Mouse (Mus musculus): ENCODE results near the gene Vmn1r237. TPM values are rescaled to one million over a fixed set of nuclear protein-coding genes. Genes with fewer than 3 reads are reported as not detected.

The Vmn1r237 gene
- polyA plus RNA-seq (2012; rRNA removed) (not detected in 2 replicates), polyA plus RNA-seq (2014; fragmentation: Nextera tagmentation; extraction: Ambion mirVana) (not detected in 2 replicates)

- ATAC-seq (ENCODE audit: low FRiP score, low read depth) (no peak), DNase-seq (ENCODE audit: low spot score) (no peak)
- no peak within 1 kb of the TSS for H3K4me2 ChIP-seq (replicated peaks; ENCODE audit: low read depth, low read length, severe bottlenecking)
- no peaks in the 10 kb centered on the region for H3K4me1 ChIP-seq (ENCODE audit: control insufficient read depth, insufficient read depth, low read length)
- no peak within 1 kb of the TSS for H3K4me3 ChIP-seq (replicated peaks; ENCODE audit: low read length)
- H3K9ac ChIP-seq (ENCODE audit: low read depth, low read length, severe bottlenecking): no peak within 1 kb of the TSS
- H3K27me3 ChIP-seq (ENCODE audit: control insufficient read depth, insufficient read depth, low read length): no peaks in the 10 kb centered on the region
- H3K9me3 ChIP-seq (ENCODE audit: control insufficient read depth, low read length): no peaks in the 10 kb centered on the region
- no peak for TF ChIP-seq POLR2A (IDR thresholded peaks at IDR 0.05; ENCODE audit: borderline replicate concordance, extremely low read depth, insufficient read depth, insufficient read length)
- H3K27ac ChIP-seq (replicated peaks; ENCODE audit: low read depth, low read length): no peak within 1 kb of the TSS
- no peaks in the 10 kb centered on the region for H3K36me3 ChIP-seq (ENCODE audit: control insufficient read depth, insufficient read depth, low read length)
Observed at GRCm38 (mm10) chr17:21311565-21311964, at the start of gene Vmn1r237. Vmn1r237 (plus strand) TSS chr17:21311865.

DNA sequence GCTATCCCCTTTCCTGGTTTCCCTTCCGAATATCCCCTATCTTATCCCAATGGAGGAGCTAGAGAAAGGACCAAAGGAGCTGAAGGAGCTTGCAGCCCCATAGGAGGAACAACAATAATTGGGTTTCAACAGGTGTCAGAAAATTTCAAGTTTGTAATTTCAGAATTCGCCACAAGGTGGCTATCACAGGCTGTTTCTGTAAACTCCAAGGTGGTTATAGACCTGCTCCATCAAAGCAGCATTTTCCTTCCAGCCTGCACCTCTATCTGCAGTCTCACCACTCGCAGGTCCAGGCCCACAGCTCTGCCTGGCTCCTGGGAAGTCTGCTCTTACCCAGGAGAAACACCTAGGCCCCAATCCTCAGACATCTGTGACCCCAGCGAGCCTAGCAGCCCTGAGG is 39.6 kb upstream of the Vmn1r237 start:
- DNase-seq (ENCODE audit: low spot score): peak; percentile 73
- TF ChIP-seq POLR2A (IDR thresholded peaks at IDR 0.05; ENCODE audit: borderline replicate concordance, extremely low read depth, insufficient read depth, insufficient read length): no peak
- no peak overlapping the region for H3K9ac ChIP-seq (ENCODE audit: low read depth, low read length, severe bottlenecking)
- ATAC-seq (ENCODE audit: low FRiP score, low read depth): no peak
- no peaks in the 10 kb centered on the region for H3K9me3 ChIP-seq (ENCODE audit: control insufficient read depth, low read length)
- H3K36me3 ChIP-seq (ENCODE audit: control insufficient read depth, insufficient read depth, low read length): no peaks in the 10 kb centered on the region
- WGBS: 7% methylated on average over 4 of the region's 4 CpGs
- no peak overlapping the region for H3K4me2 ChIP-seq (replicated peaks; ENCODE audit: low read depth, low read length, severe bottlenecking)
- no peaks in the 10 kb centered on the region for H3K4me1 ChIP-seq (ENCODE audit: control insufficient read depth, insufficient read depth, low read length)
- H3K4me3 ChIP-seq (replicated peaks; ENCODE audit: low read length): no peak overlapping the region
- no peaks in the 10 kb centered on the region for H3K27me3 ChIP-seq (ENCODE audit: control insufficient read depth, insufficient read depth, low read length)
- no peak overlapping the region for H3K27ac ChIP-seq (replicated peaks; ENCODE audit: low read depth, low read length)

GRCm38 (mm10) chr17:21282642-21283041 is 29.0 kb upstream of the Vmn1r237 start, which contains the start of gene Vmn1r236:
Vmn1r236 (plus strand) TSS chr17:21282942.
- ATAC-seq (ENCODE audit: low FRiP score, low read depth): no peak
- Histone ChIP-seq H3K9ac (ENCODE audit: low read depth, low read length, severe bottlenecking) (no peak within 1 kb of the TSS), H3K27me3 (ENCODE audit: control insufficient read depth, insufficient read depth, low read length) (no peaks in the 10 kb centered on the region), H3K36me3 (ENCODE audit: control insufficient read depth, insufficient read depth, low read length) (no peaks in the 10 kb centered on the region), H3K27ac (replicated peaks; ENCODE audit: low read depth, low read length) (no peak within 1 kb of the TSS), H3K9me3 (ENCODE audit: control insufficient read depth, low read length) (no peaks in the 10 kb centered on the region), H3K4me1 (ENCODE audit: control insufficient read depth, insufficient read depth, low read length) (no peaks in the 10 kb centered on the region), H3K4me3 (replicated peaks; ENCODE audit: low read length) (no peak within 1 kb of the TSS), H3K4me2 (replicated peaks; ENCODE audit: low read depth, low read length, severe bottlenecking) (no peak within 1 kb of the TSS)
- DNase-seq (ENCODE audit: low spot score): no peak
- TF ChIP-seq POLR2A (IDR thresholded peaks at IDR 0.05; ENCODE audit: borderline replicate concordance, extremely low read depth, insufficient read depth, insufficient read length): no peak
- WGBS: 76% methylated on average over 3 of the region's 3 CpGs

GRCm38 (mm10) chr17:21284395-21284794 is 27.3 kb upstream of the Vmn1r237 start:
- no peak for TF ChIP-seq POLR2A (IDR thresholded peaks at IDR 0.05; ENCODE audit: borderline replicate concordance, extremely low read depth, insufficient read depth, insufficient read length)
- Histone ChIP-seq H3K27me3 (ENCODE audit: control insufficient read depth, insufficient read depth, low read length) (no peaks in the 10 kb centered on the region), H3K4me3 (replicated peaks; ENCODE audit: low read length) (no peak overlapping the region), H3K9me3 (ENCODE audit: control insufficient read depth, low read length) (no peaks in the 10 kb centered on the region), H3K9ac (ENCODE audit: low read depth, low read length, severe bottlenecking) (no peak overlapping the region), H3K4me1 (ENCODE audit: control insufficient read depth, insufficient read depth, low read length) (no peaks in the 10 kb centered on the region), H3K27ac (replicated peaks; ENCODE audit: low read depth, low read length) (no peak overlapping the region), H3K4me2 (replicated peaks; ENCODE audit: low read depth, low read length, severe bottlenecking) (no peak overlapping the region), H3K36me3 (ENCODE audit: control insufficient read depth, insufficient read depth, low read length) (no peaks in the 10 kb centered on the region)
- no peak for DNase-seq (ENCODE audit: low spot score)
- no peak for ATAC-seq (ENCODE audit: low FRiP score, low read depth)

DNA sequence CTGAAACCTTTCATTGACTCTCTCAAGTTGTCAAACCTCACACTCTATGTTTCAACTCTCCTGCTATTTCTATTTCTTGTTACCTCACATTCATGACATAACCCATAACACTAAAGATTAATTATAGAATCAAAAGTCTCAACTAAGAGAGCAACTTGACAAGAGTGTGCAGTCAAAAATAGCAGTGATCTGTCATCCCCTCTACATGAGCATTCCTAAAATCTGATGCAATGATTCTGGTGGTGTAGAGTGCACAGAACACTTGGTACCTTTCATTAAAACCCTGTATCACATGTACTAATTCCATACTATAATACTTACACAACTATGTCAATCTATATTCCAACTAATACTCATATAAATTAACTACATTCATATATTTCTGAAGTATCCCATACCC is 22.0 kb upstream of the Vmn1r237 start:
- ATAC-seq (ENCODE audit: low FRiP score, low read depth) (no peak), DNase-seq (ENCODE audit: low spot score) (no peak)
- H3K4me3 ChIP-seq (replicated peaks; ENCODE audit: low read length): no peak overlapping the region
- no peak overlapping the region for H3K27ac ChIP-seq (replicated peaks; ENCODE audit: low read depth, low read length)
- H3K4me1 ChIP-seq (ENCODE audit: control insufficient read depth, insufficient read depth, low read length): no peaks in the 10 kb centered on the region
- H3K4me2 ChIP-seq (replicated peaks; ENCODE audit: low read depth, low read length, severe bottlenecking): no peak overlapping the region
- H3K9me3 ChIP-seq (ENCODE audit: control insufficient read depth, low read length): no peaks in the 10 kb centered on the region
- H3K36me3 ChIP-seq (ENCODE audit: control insufficient read depth, insufficient read depth, low read length): no peaks in the 10 kb centered on the region
- TF ChIP-seq POLR2A (IDR thresholded peaks at IDR 0.05; ENCODE audit: borderline replicate concordance, extremely low read depth, insufficient read depth, insufficient read length): no peak
- H3K9ac ChIP-seq (ENCODE audit: low read depth, low read length, severe bottlenecking): no peak overlapping the region
- H3K27me3 ChIP-seq (ENCODE audit: control insufficient read depth, insufficient read depth, low read length): no peaks in the 10 kb centered on the region

Small RNAs within 50 kb of the gene (microRNA-seq; reads per million reads assigned to microRNA genes)
- not detected for gene Gm26384

Other genes starting within 250 kb of the Vmn1r237 start
- not detected in 2 replicates for gene Vmn1r234, start 85.8 kb upstream of the Vmn1r237 start, polyA plus RNA-seq (2012; rRNA removed)
- gene Vmn1r234, start 85.8 kb upstream of the Vmn1r237 start, polyA plus RNA-seq (2014; fragmentation: Nextera tagmentation; extraction: Ambion mirVana): not detected in 2 replicates
- not detected in 2 replicates for gene Vmn1r235, start 55.5 kb upstream of the Vmn1r237 start, polyA plus RNA-seq (2012; rRNA removed)
- gene Vmn1r235, start 55.5 kb upstream of the Vmn1r237 start, polyA plus RNA-seq (2014; fragmentation: Nextera tagmentation; extraction: Ambion mirVana): not detected in 2 replicates
- not detected in 2 replicates for gene Vmn1r236, start 28.9 kb upstream of the Vmn1r237 start, polyA plus RNA-seq (2012; rRNA removed)
- not detected in 2 replicates for gene Vmn1r236, start 28.9 kb upstream of the Vmn1r237 start, polyA plus RNA-seq (2014; fragmentation: Nextera tagmentation; extraction: Ambion mirVana)
- 1.7 and 2.6 TPM in 2 replicates for gene Zfp677, start 71.9 kb downstream of the Vmn1r237 start, polyA plus RNA-seq (2012; rRNA removed)
- 4.7 and 4.9 TPM in 2 replicates for gene Zfp677, start 71.9 kb downstream of the Vmn1r237 start, polyA plus RNA-seq (2014; fragmentation: Nextera tagmentation; extraction: Ambion mirVana)
- 1.8 and 2.5 TPM in 2 replicates for gene Zfp54, start 111.4 kb downstream of the Vmn1r237 start, polyA plus RNA-seq (2012; rRNA removed)
- 4.5 and 5.2 TPM in 2 replicates for gene Zfp54, start 111.4 kb downstream of the Vmn1r237 start, polyA plus RNA-seq (2014; fragmentation: Nextera tagmentation; extraction: Ambion mirVana)
- gene Zfp51, start 138.5 kb downstream of the Vmn1r237 start, polyA plus RNA-seq (2012; rRNA removed): 5.4 and 7.1 TPM in 2 replicates
- 14.7 and 16.6 TPM in 2 replicates for gene Zfp51, start 138.5 kb downstream of the Vmn1r237 start, polyA plus RNA-seq (2014; fragmentation: Nextera tagmentation; extraction: Ambion mirVana)
- 3.4 and 5.3 TPM in 2 replicates for gene Zfp53, start 177.1 kb downstream of the Vmn1r237 start, polyA plus RNA-seq (2012; rRNA removed)
- 9.4 and 10.3 TPM in 2 replicates for gene Zfp53, start 177.1 kb downstream of the Vmn1r237 start, polyA plus RNA-seq (2014; fragmentation: Nextera tagmentation; extraction: Ambion mirVana)
- gene Zfp52, start 223.7 kb downstream of the Vmn1r237 start, polyA plus RNA-seq (2012; rRNA removed): 2.1 and 2.6 TPM in 2 replicates
- gene Zfp52, start 223.7 kb downstream of the Vmn1r237 start, polyA plus RNA-seq (2014; fragmentation: Nextera tagmentation; extraction: Ambion mirVana): 3.3 and 4.2 TPM in 2 replicates